ENCODE assay signal across 16 mouse cellular contexts in the genomic region with DNA sequence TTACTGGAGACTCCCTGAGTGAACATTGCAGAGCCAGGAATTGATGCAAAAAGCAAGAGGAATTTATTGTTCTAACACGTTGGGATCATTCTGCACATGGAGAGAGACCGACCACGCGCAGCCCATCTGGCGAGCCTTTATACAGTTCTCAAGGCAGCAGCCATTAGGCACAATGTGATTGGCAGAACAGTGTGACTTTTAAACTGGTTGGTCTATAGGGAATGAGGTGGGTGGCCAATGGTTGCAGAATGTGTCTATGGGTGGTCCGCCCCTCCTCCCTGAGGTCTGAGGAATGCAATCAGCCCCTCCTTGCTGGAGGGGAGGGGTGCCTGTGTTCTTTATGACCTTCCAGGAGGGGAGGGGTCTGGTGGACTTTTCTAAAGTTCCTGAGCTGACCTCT. TPM values are rescaled to one million over a fixed set of nuclear protein-coding genes. Genes with fewer than 3 reads are reported as not detected.
A peak's percentile ranks its signal among the peaks of the same experiment; 100 is the strongest.
DNase-seq lines count a peak whose midpoint lies in the region; ATAC-seq and TF ChIP-seq lines count a peak whose summit lies in the region.
"Had no signal": no experiment of that assay in that cellular context is flagged by ENCODE, and none has a peak within 500 bp of the region (broad histone marks: within the 10 kb centered on the region; RNA-seq: fewer than 3 reads in every experiment).

No protein-coding gene starts in this region.

- H3K27me3 ChIP-seq in embryonic facial prominence, embryonic 10.5 days (replicated peaks; ENCODE audit: low read depth, poor library complexity, severe bottlenecking) = no peaks in the 10 kb centered on the region
- H3K27me3 ChIP-seq in limb, embryonic 14.5 days (ENCODE audit: control insufficient read depth, insufficient read depth, low read length) = no peaks in the 10 kb centered on the region
- H3K27me3 ChIP-seq: embryonic facial prominence, embryonic 12.5 days; Patski had no signal

- DNase-seq in layer of hippocampus, adult 11-12 months (ENCODE audit: low spot score) = peak; percentile 54
- DNase-seq in layer of hippocampus, adult 9-10 months (ENCODE audit: low spot score) = no peak
- peak; percentile 92 for DNase-seq in R1 (ENCODE audit: low read depth, low spot score)
- peak; percentile 45 for DNase-seq in embryonic facial prominence, embryonic 10.5 days (ENCODE audit: low spot score)
- peak; percentile 66 for DNase-seq in limb, embryonic 14.5 days (ENCODE audit: low spot score)
- no peak for DNase-seq in left cerebral cortex, adult 8-10 months (ENCODE audit: low spot score in 2 of 2)
- no peak for DNase-seq in left cerebral cortex, postnatal 14 days (ENCODE audit: low spot score in 2 of 2)
- DNase-seq: cerebellum, adult 2 months; heart, adult 11 months; kidney, postnatal 14 days; liver, postnatal 0 days; right cerebral cortex, postnatal 14 days had no signal

- 69% methylated on average over 6 of the region's 6 CpGs for WGBS in embryonic facial prominence, embryonic 10.5 days
- 19% methylated on average over 6 of the region's 6 CpGs for WGBS in limb, embryonic 14.5 days

- peaks cover under 1% of the 10 kb centered on the region for H3K36me3 ChIP-seq in embryonic facial prominence, embryonic 10.5 days (replicated peaks)
- H3K36me3 ChIP-seq in limb, embryonic 14.5 days (ENCODE audit: control insufficient read depth, insufficient read depth, low read length) = no peaks in the 10 kb centered on the region
- H3K36me3 ChIP-seq: embryonic facial prominence, embryonic 12.5 days had no signal

- intact Hi-C loops in left cerebral cortex, postnatal 14 days (cut with DNase I) = no loop called here

- H3K4me1 ChIP-seq in embryonic facial prominence, embryonic 10.5 days = peaks cover 17% of the 10 kb centered on the region
- peaks cover 12% of the 10 kb centered on the region for H3K4me1 ChIP-seq in limb, embryonic 14.5 days (ENCODE audit: control insufficient read depth, insufficient read depth, low read length)
- H3K4me1 ChIP-seq: hindbrain, embryonic 13.5 days had no signal

- ATAC-seq in limb, embryonic 14.5 days (ENCODE audit: low FRiP score, low read depth) = peak; percentile 75
- ATAC-seq: liver, postnatal 0 days; Patski had no signal

- TF ChIP-seq POLR2A in limb, embryonic 14.5 days (IDR thresholded peaks at IDR 0.05; ENCODE audit: borderline replicate concordance, extremely low read depth, insufficient read depth, insufficient read length) = no peak

- no peak overlapping the region for H3K9ac ChIP-seq in limb, embryonic 14.5 days (ENCODE audit: low read depth, low read length, severe bottlenecking)
- H3K9ac ChIP-seq: embryonic facial prominence, embryonic 12.5 days; hindbrain, embryonic 13.5 days; liver, postnatal 0 days had no signal

- H3K4me2 ChIP-seq in limb, embryonic 14.5 days (replicated peaks; ENCODE audit: low read depth, low read length, severe bottlenecking) = no peak overlapping the region
- H3K4me2 ChIP-seq: embryonic facial prominence, embryonic 12.5 days; hindbrain, embryonic 13.5 days had no signal

- H3K9me3 ChIP-seq in embryonic facial prominence, embryonic 10.5 days = no peaks in the 10 kb centered on the region
- H3K9me3 ChIP-seq in limb, embryonic 14.5 days (ENCODE audit: control insufficient read depth, low read length) = no peaks in the 10 kb centered on the region
- H3K9me3 ChIP-seq: embryonic facial prominence, embryonic 12.5 days; hindbrain, embryonic 13.5 days had no signal

- no peak overlapping the region for H3K4me3 ChIP-seq in embryonic facial prominence, embryonic 10.5 days
- H3K4me3 ChIP-seq in limb, embryonic 14.5 days (replicated peaks; ENCODE audit: low read length) = no peak overlapping the region
- H3K4me3 ChIP-seq: embryonic facial prominence, embryonic 12.5 days; hindbrain, embryonic 13.5 days; myocyte had no signal

- H3K27ac ChIP-seq in embryonic facial prominence, embryonic 10.5 days (replicated peaks) = peak overlapping the region; percentile 44; the same call in 1 of the 2 replicates
- peak overlapping the region; percentile 40; the same call in 1 of the 2 replicates for H3K27ac ChIP-seq in limb, embryonic 14.5 days (replicated peaks; ENCODE audit: low read depth, low read length)
- H3K27ac ChIP-seq: embryonic facial prominence, embryonic 12.5 days; hindbrain, embryonic 13.5 days had no signal

RNA-seq across cellular contexts. Expression of gene BC025920, which starts 9.4 kb away (rescaled TPM):
- polyA plus RNA-seq in embryonic facial prominence, embryonic 10.5 days (2016; fragmentation: Nextera tagmentation; extraction: Ambion mirVana) = 1.5 and 2.1 TPM in 2 replicates
- polyA plus RNA-seq in limb, embryonic 14.5 days (2012; rRNA removed) = 3.8 and 4.0 TPM in 2 replicates
- 0.58 and 0.78 TPM in 2 replicates for polyA plus RNA-seq in limb, embryonic 14.5 days (2014; fragmentation: Nextera tagmentation; extraction: Ambion mirVana)
- 1 to 10 TPM; 3.3 to 5.4 (median 3.9) TPM for total RNA-seq in left cerebral cortex, adult 8-10 months (2022)
- total RNA-seq in left cerebral cortex, postnatal 14 days (2021) = 1 to 10 TPM; 1.9 to 2.2 TPM

RNA-seq across cellular contexts. Expression of gene Sirt6, which starts 12.1 kb away (rescaled TPM):
- 55.1 and 59.2 TPM in 2 replicates for polyA plus RNA-seq in embryonic facial prominence, embryonic 10.5 days (2016; fragmentation: Nextera tagmentation; extraction: Ambion mirVana)
- polyA plus RNA-seq in limb, embryonic 14.5 days (2012; rRNA removed) = 70.7 and 92.4 TPM in 2 replicates
- polyA plus RNA-seq in limb, embryonic 14.5 days (2014; fragmentation: Nextera tagmentation; extraction: Ambion mirVana) = 39.5 and 40.7 TPM in 2 replicates
- 10 to 100 TPM; 21.8 to 27.9 (median 25.2) TPM for total RNA-seq in left cerebral cortex, adult 8-10 months (2022)
- 10 to 100 TPM; 23.6 to 25.1 TPM for total RNA-seq in left cerebral cortex, postnatal 14 days (2021)

RNA-seq across cellular contexts. Expression of gene Ankrd24, which starts 12.9 kb away (rescaled TPM):
- polyA plus RNA-seq in embryonic facial prominence, embryonic 10.5 days (2016; fragmentation: Nextera tagmentation; extraction: Ambion mirVana) = 5.3 and 7.3 TPM in 2 replicates
- polyA plus RNA-seq in limb, embryonic 14.5 days (2012; rRNA removed) = 79.9 and 100 TPM in 2 replicates
- 5.3 and 9.6 TPM in 2 replicates for polyA plus RNA-seq in limb, embryonic 14.5 days (2014; fragmentation: Nextera tagmentation; extraction: Ambion mirVana)
- total RNA-seq in left cerebral cortex, adult 8-10 months (2022) = 10 to 100 TPM; 39.7 to 47.9 (median 43.1) TPM
- total RNA-seq in left cerebral cortex, postnatal 14 days (2021) = 10 to 100 TPM; 31.9 to 34.5 TPM

RNA-seq across cellular contexts. Expression of gene Tle6, which starts 14.6 kb away (rescaled TPM):
- polyA plus RNA-seq in embryonic facial prominence, embryonic 10.5 days (2016; fragmentation: Nextera tagmentation; extraction: Ambion mirVana) = 7.1 and 8.2 TPM in 2 replicates
- 24.2 and 28.0 TPM in 2 replicates for polyA plus RNA-seq in limb, embryonic 14.5 days (2012; rRNA removed)
- 9.2 and 16.6 TPM in 2 replicates for polyA plus RNA-seq in limb, embryonic 14.5 days (2014; fragmentation: Nextera tagmentation; extraction: Ambion mirVana)
- 10 to 100 TPM; 10.3 to 17.2 (median 14.0) TPM for total RNA-seq in left cerebral cortex, adult 8-10 months (2022)
- 1 to 10 TPM; 1.3 to 2.7 TPM for total RNA-seq in left cerebral cortex, postnatal 14 days (2021)

RNA-seq across cellular contexts. Expression of gene Gm10778, which starts 33.4 kb away (rescaled TPM):
- polyA plus RNA-seq in embryonic facial prominence, embryonic 10.5 days (2016; fragmentation: Nextera tagmentation; extraction: Ambion mirVana) = 3.9 and 5.3 TPM in 2 replicates
- polyA plus RNA-seq in limb, embryonic 14.5 days (2012; rRNA removed) = 2.1 and 2.8 TPM in 2 replicates
- 3.8 TPM in 2 replicates for polyA plus RNA-seq in limb, embryonic 14.5 days (2014; fragmentation: Nextera tagmentation; extraction: Ambion mirVana)
- 1 to 10 TPM; 2.7 to 5.4 (median 3.3) TPM for total RNA-seq in left cerebral cortex, adult 8-10 months (2022)
- 1 to 10 TPM; 4.8 TPM for total RNA-seq in left cerebral cortex, postnatal 14 days (2021)

Comparison
In these comparisons a context has a peak if more than half of its experiments do, and no peak if none do; other contexts are left out.
1. DNase-seq: peak in layer of hippocampus, adult 11-12 months (single experiment), R1 (single experiment), embryonic facial prominence, embryonic 10.5 days (single experiment) and limb, embryonic 14.5 days (single experiment); none in layer of hippocampus, adult 9-10 months (single experiment), left cerebral cortex, adult 8-10 months (0 of 2) and left cerebral cortex, postnatal 14 days (0 of 2).